Mouse (Mus musculus) myocyte (in vitro differentiated cells): ENCODE data around the gene Aebp2.

Experiments
- E2F4 ChIP-seq: IDR thresholded peaks from one replicate; pipeline ENCODE4 v1.6.1; 2011; ENCODE audit warnings: mild to moderate bottlenecking, control low read depth, moderate library complexity; ENCODE audit not compliant: insufficient read depth
- MAX ChIP-seq: IDR thresholded peaks from one replicate; pipeline ENCODE4 v1.6.1; 2011; ENCODE audit warnings: low read depth, mild to moderate bottlenecking, control low read depth
- POLR2A ChIP-seq: IDR thresholded peaks from one replicate; pipeline ENCODE4 v1.6.1; 2011; ENCODE audit warnings: low read depth, mild to moderate bottlenecking, control low read depth, moderate library complexity; ENCODE audit not compliant: insufficient read length
- SRF ChIP-seq: IDR thresholded peaks from one replicate; pipeline ENCODE4 v1.6.1; 2011; ENCODE audit warnings: low read depth; ENCODE audit not compliant: control insufficient read depth, insufficient read length

DNA sequence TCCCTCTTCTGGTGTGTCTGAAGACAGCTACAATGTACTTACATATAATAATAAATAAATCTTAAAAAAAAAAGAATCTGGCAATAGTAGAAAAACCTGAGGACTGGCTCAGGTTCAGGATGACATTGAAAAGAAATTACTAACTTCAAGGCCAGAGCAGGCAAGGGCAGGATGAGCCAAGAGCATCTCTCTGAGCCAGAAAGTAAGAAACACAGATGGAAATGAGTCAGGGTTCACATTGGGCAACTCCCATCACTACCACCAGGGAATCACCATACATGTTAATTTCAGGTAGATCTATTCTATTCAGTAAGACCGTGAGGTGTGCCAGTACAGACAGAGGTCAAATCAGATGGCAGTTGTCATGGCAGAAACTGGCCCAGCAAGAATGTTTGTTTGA is 76.1 kb downstream of the Aebp2 start:
- TF ChIP-seq POLR2A (no peak), SRF (no peak), E2F4 (no peak), MAX (no peak)
